Mouse (Mus musculus) ES-Bruce4 (cell line): ENCODE measurements around the gene Arhgap35.

Source experiments
- CTCF ChIP-seq: IDR thresholded peaks from one replicate; pipeline ENCODE4 v1.8.1; 2011; ENCODE audit warnings: low read depth, low read length
- EP300 ChIP-seq: IDR thresholded peaks from 2 replicates; pipeline ENCODE4 v1.6.1; 2011; ENCODE audit warnings: low read depth, low read length; ENCODE audit not compliant: insufficient read depth
- POLR2A ChIP-seq: IDR thresholded peaks from one replicate; pipeline ENCODE4 v1.8.1; 2011; ENCODE audit warnings: low read length; ENCODE audit not compliant: insufficient read depth

DNA sequence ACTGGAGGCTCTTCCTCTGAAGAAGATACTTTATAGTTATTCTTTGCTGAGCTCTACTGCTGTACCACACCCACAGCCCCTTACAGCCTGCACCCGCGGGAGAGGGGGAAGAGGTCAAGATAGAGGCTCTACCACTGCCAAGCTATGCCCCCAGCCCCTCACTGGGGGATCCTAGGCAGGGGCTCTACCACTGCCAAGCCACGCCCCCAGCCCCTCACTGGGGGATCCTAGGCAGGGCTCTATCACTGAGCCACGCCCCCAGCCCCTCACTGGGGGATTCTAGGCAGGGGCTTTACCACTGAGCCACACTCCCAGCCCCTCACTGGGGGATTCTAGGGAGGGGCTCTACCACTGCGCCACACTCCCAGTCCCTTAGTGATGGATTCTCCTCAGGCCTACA, 158.5 kb downstream of the Arhgap35 start:
- TF ChIP-seq EP300 (no peak), POLR2A (no peak), CTCF (no peak)
